Mouse (Mus musculus): ENCODE data around the gene Gm20388. TPM values are rescaled to one million over a fixed set of nuclear protein-coding genes. Genes with fewer than 3 reads are reported as not detected.

Gene Gm20388
- polyA plus RNA-seq, 1 experiment from 2014 or later = not detected

- Histone ChIP-seq H3K4me2 (ENCODE audit: low read depth, severe bottlenecking) (no peak overlapping the region), H3K36me3 (ENCODE audit: control insufficient read depth, insufficient read depth, low read length) (no peaks in the 10 kb centered on the region), H3K4me1 (ENCODE audit: control insufficient read depth, insufficient read depth, low read length) (0 out of 2 replicates have a peak, but pooled peaks cover 3% of the 10 kb centered on the region), H3K9ac (ENCODE audit: low read length) (no peak overlapping the region), H3K4me3 (ENCODE audit: low read depth, low read length) (no peak overlapping the region), H3K27ac (replicated peaks; ENCODE audit: low read depth, low read length) (no peak overlapping the region), H3K9me3 (ENCODE audit: control insufficient read depth, low read length) (no peaks in the 10 kb centered on the region), H3K27me3 (ENCODE audit: control insufficient read depth, insufficient read depth, low read length) (no peaks in the 10 kb centered on the region)
- 16% methylated on average over 9 of the region's 9 CpGs for WGBS
- ATAC-seq (ENCODE audit: insufficient number of reproducible peaks, low FRiP score, low TSS enrichment, low read depth) (no peak), DNase-seq (ENCODE audit: low spot score) (no peak)
Observed at GRCm38 (mm10) chr8:120704203-120704602, 793.6 kb downstream of the Gm20388 start.

GRCm38 (mm10) chr8:120705163-120705562 is 794.5 kb downstream of the Gm20388 start:
- no peak for ATAC-seq (ENCODE audit: insufficient number of reproducible peaks, low FRiP score, low TSS enrichment, low read depth)
- 70% methylated on average over 15 of the region's 15 CpGs for WGBS
- H3K4me1 ChIP-seq (ENCODE audit: control insufficient read depth, insufficient read depth, low read length) = 0 out of 2 replicates have a peak, but pooled peaks cover 3% of the 10 kb centered on the region

GRCm38 (mm10) chr8:120706193-120706592 is 795.6 kb downstream of the Gm20388 start:
- Histone ChIP-seq H3K36me3 (ENCODE audit: control insufficient read depth, insufficient read depth, low read length) (no peaks in the 10 kb centered on the region), H3K4me2 (ENCODE audit: low read depth, severe bottlenecking) (no peak overlapping the region), H3K9ac (ENCODE audit: low read length) (no peak overlapping the region), H3K27me3 (ENCODE audit: control insufficient read depth, insufficient read depth, low read length) (no peaks in the 10 kb centered on the region), H3K4me3 (ENCODE audit: low read depth, low read length) (no peak overlapping the region), H3K4me1 (ENCODE audit: control insufficient read depth, insufficient read depth, low read length) (0 out of 2 replicates have a peak, but pooled peaks cover 3% of the 10 kb centered on the region), H3K27ac (replicated peaks; ENCODE audit: low read depth, low read length) (no peak overlapping the region), H3K9me3 (ENCODE audit: control insufficient read depth, low read length) (no peaks in the 10 kb centered on the region)
- WGBS = 77% methylated on average over 3 of the region's 3 CpGs
- ATAC-seq (ENCODE audit: insufficient number of reproducible peaks, low FRiP score, low TSS enrichment, low read depth) (no peak), DNase-seq (ENCODE audit: low spot score) (no peak)

More at GRCm38 (mm10) chr8:120705163-120705562, 794.5 kb downstream of the Gm20388 start:
- H3K9ac ChIP-seq (ENCODE audit: low read length) = no peak overlapping the region
- H3K9me3 ChIP-seq (ENCODE audit: control insufficient read depth, low read length) = no peaks in the 10 kb centered on the region
- no peaks in the 10 kb centered on the region for H3K27me3 ChIP-seq (ENCODE audit: control insufficient read depth, insufficient read depth, low read length)
- H3K4me2 ChIP-seq (ENCODE audit: low read depth, severe bottlenecking) = no peak overlapping the region
- no peak overlapping the region for H3K27ac ChIP-seq (replicated peaks; ENCODE audit: low read depth, low read length)
- DNase-seq (ENCODE audit: low spot score) = no peak
- H3K36me3 ChIP-seq (ENCODE audit: control insufficient read depth, insufficient read depth, low read length) = no peaks in the 10 kb centered on the region
- H3K4me3 ChIP-seq (ENCODE audit: low read depth, low read length) = no peak overlapping the region

- WGBS = 83% methylated on average over 10 of the region's 10 CpGs
- H3K4me1 ChIP-seq (ENCODE audit: control insufficient read depth, insufficient read depth, low read length) = 0 out of 2 replicates have a peak, but pooled peaks cover 3% of the 10 kb centered on the region
- DNase-seq (ENCODE audit: low spot score) = no peak
Observed at GRCm38 (mm10) chr8:120709176-120709575, 798.5 kb downstream of the Gm20388 start.

GRCm38 (mm10) chr8:120715200-120715599 is 804.6 kb downstream of the Gm20388 start:
- WGBS = 81% methylated on average over 6 of the region's 6 CpGs

More at GRCm38 (mm10) chr8:120709176-120709575, 798.5 kb downstream of the Gm20388 start:
- H3K27me3 ChIP-seq (ENCODE audit: control insufficient read depth, insufficient read depth, low read length) = no peaks in the 10 kb centered on the region
- H3K27ac ChIP-seq (replicated peaks; ENCODE audit: low read depth, low read length) = no peak overlapping the region
- H3K4me2 ChIP-seq (ENCODE audit: low read depth, severe bottlenecking) = no peak overlapping the region
- no peaks in the 10 kb centered on the region for H3K9me3 ChIP-seq (ENCODE audit: control insufficient read depth, low read length)
- no peaks in the 10 kb centered on the region for H3K36me3 ChIP-seq (ENCODE audit: control insufficient read depth, insufficient read depth, low read length)
- no peak overlapping the region for H3K4me3 ChIP-seq (ENCODE audit: low read depth, low read length)
- no peak overlapping the region for H3K9ac ChIP-seq (ENCODE audit: low read length)
- ATAC-seq (ENCODE audit: insufficient number of reproducible peaks, low FRiP score, low TSS enrichment, low read depth) = no peak

GRCm38 (mm10) chr8:120715996-120716680 is 805.5 kb downstream of the Gm20388 start:
- Histone ChIP-seq H3K9ac (ENCODE audit: low read length) (no peak overlapping the region), H3K4me2 (ENCODE audit: low read depth, severe bottlenecking) (no peak overlapping the region), H3K9me3 (ENCODE audit: control insufficient read depth, low read length) (no peaks in the 10 kb centered on the region), H3K4me3 (ENCODE audit: low read depth, low read length) (no peak overlapping the region), H3K27ac (replicated peaks; ENCODE audit: low read depth, low read length) (no peak overlapping the region), H3K27me3 (ENCODE audit: control insufficient read depth, insufficient read depth, low read length) (no peaks in the 10 kb centered on the region), H3K36me3 (ENCODE audit: control insufficient read depth, insufficient read depth, low read length) (no peaks in the 10 kb centered on the region), H3K4me1 (ENCODE audit: control insufficient read depth, insufficient read depth, low read length) (no peaks in the 10 kb centered on the region)
- DNase-seq (ENCODE audit: low spot score) (no peak), ATAC-seq (ENCODE audit: insufficient number of reproducible peaks, low FRiP score, low TSS enrichment, low read depth) (no peak)
- WGBS = 79% methylated on average over 15 of the region's 15 CpGs

More at GRCm38 (mm10) chr8:120715200-120715599, 804.6 kb downstream of the Gm20388 start:
- Histone ChIP-seq H3K27ac (replicated peaks; ENCODE audit: low read depth, low read length) (no peak overlapping the region), H3K9me3 (ENCODE audit: control insufficient read depth, low read length) (no peaks in the 10 kb centered on the region), H3K4me3 (ENCODE audit: low read depth, low read length) (no peak overlapping the region), H3K27me3 (ENCODE audit: control insufficient read depth, insufficient read depth, low read length) (no peaks in the 10 kb centered on the region), H3K36me3 (ENCODE audit: control insufficient read depth, insufficient read depth, low read length) (no peaks in the 10 kb centered on the region), H3K9ac (ENCODE audit: low read length) (no peak overlapping the region), H3K4me1 (ENCODE audit: control insufficient read depth, insufficient read depth, low read length) (no peaks in the 10 kb centered on the region), H3K4me2 (ENCODE audit: low read depth, severe bottlenecking) (no peak overlapping the region)
- ATAC-seq (ENCODE audit: insufficient number of reproducible peaks, low FRiP score, low TSS enrichment, low read depth) (no peak), DNase-seq (ENCODE audit: low spot score) (no peak)

GRCm38 (mm10) chr8:120719586-120720236 is 809.1 kb downstream of the Gm20388 start:
- no peak overlapping the region for H3K4me3 ChIP-seq (ENCODE audit: low read depth, low read length)
- ATAC-seq (ENCODE audit: insufficient number of reproducible peaks, low FRiP score, low TSS enrichment, low read depth) (no peak), DNase-seq (ENCODE audit: low spot score) (no peak)
- H3K9me3 ChIP-seq (ENCODE audit: control insufficient read depth, low read length) = 0 out of 2 replicates have a peak, but pooled peaks cover 2% of the 10 kb centered on the region
- H3K27me3 ChIP-seq (ENCODE audit: control insufficient read depth, insufficient read depth, low read length) = no peaks in the 10 kb centered on the region
- 74% methylated on average over 19 of the region's 19 CpGs for WGBS
- no peak overlapping the region for H3K27ac ChIP-seq (replicated peaks; ENCODE audit: low read depth, low read length)
- H3K9ac ChIP-seq (ENCODE audit: low read length) = no peak overlapping the region
- no peaks in the 10 kb centered on the region for H3K4me1 ChIP-seq (ENCODE audit: control insufficient read depth, insufficient read depth, low read length)
- no peaks in the 10 kb centered on the region for H3K36me3 ChIP-seq (ENCODE audit: control insufficient read depth, insufficient read depth, low read length)
- no peak overlapping the region for H3K4me2 ChIP-seq (ENCODE audit: low read depth, severe bottlenecking)

- 0 out of 2 replicates have a peak, but pooled peaks cover 2% of the 10 kb centered on the region for H3K9me3 ChIP-seq (ENCODE audit: control insufficient read depth, low read length)
- 0 out of 2 replicates have a peak, but pooled peaks cover 2% of the 10 kb centered on the region for H3K4me1 ChIP-seq (ENCODE audit: control insufficient read depth, insufficient read depth, low read length)
- no peak overlapping the region for H3K9ac ChIP-seq (ENCODE audit: low read length)
- WGBS = 68% methylated on average over 6 of the region's 6 CpGs
- ATAC-seq (ENCODE audit: insufficient number of reproducible peaks, low FRiP score, low TSS enrichment, low read depth) = no peak
- H3K27ac ChIP-seq (replicated peaks; ENCODE audit: low read depth, low read length) = no peak overlapping the region
- H3K36me3 ChIP-seq (ENCODE audit: control insufficient read depth, insufficient read depth, low read length) = no peaks in the 10 kb centered on the region
- H3K27me3 ChIP-seq (ENCODE audit: control insufficient read depth, insufficient read depth, low read length) = no peaks in the 10 kb centered on the region
- no peak overlapping the region for H3K4me3 ChIP-seq (ENCODE audit: low read depth, low read length)
- DNase-seq (ENCODE audit: low spot score) = no peak
- no peak overlapping the region for H3K4me2 ChIP-seq (ENCODE audit: low read depth, severe bottlenecking)
Observed at GRCm38 (mm10) chr8:120723025-120723424, 812.4 kb downstream of the Gm20388 start.
